Mouse (Mus musculus) midbrain, embryonic 11.5 days (tissue): ENCODE results near the gene Nfkb1. TPM values are rescaled to one million over a fixed set of nuclear protein-coding genes. Genes with fewer than 3 reads are reported as not detected.

Source experiments
- ATAC-seq: fragments of 200-750 bp; cut with Nextera tagmentation; 2 replicates; pipeline ENCODE4 v1.8.0; 2017; ENCODE audit warnings: moderate TSS enrichment, moderate library complexity; ENCODE audit not compliant: low FRiP score
- DNase-seq: peaks from one replicate; pipeline ENCODE4 v3.0.0; 2015; ENCODE audit warnings: low spot score; ENCODE audit errors: missing footprints
- H3K27ac ChIP-seq: fragments of 300-500 bp; sonication (generic); 2 replicates; pipeline ENCODE4 v1.5.1; 2014; ENCODE audit warnings: low read depth, low read length
- H3K27me3 ChIP-seq: fragments of 300-500 bp; sonication (generic); 2 replicates; pipeline ENCODE4 v1.6.1; 2014; ENCODE audit warnings: mild to moderate bottlenecking, low read length, moderate library complexity, mixed read lengths; ENCODE audit not compliant: control insufficient read depth, insufficient read depth
- H3K36me3 ChIP-seq: fragments of 300-500 bp; sonication (generic); 2 replicates; pipeline ENCODE4 v1.6.1; 2014; ENCODE audit warnings: mild to moderate bottlenecking, low read length, moderate library complexity, mixed read lengths; ENCODE audit not compliant: control insufficient read depth, insufficient read depth
- H3K4me1 ChIP-seq: fragments of 300-500 bp; sonication (generic); 2 replicates; pipeline ENCODE4 v1.6.1; 2014; ENCODE audit warnings: low read length; ENCODE audit not compliant: control insufficient read depth, insufficient read depth
- H3K4me2 ChIP-seq: fragments of 300-500 bp; sonication (generic); 2 replicates; pipeline ENCODE4 v1.6.1; 2014; ENCODE audit warnings: mild to moderate bottlenecking, moderate library complexity
- H3K4me3 ChIP-seq: fragments of 300-500 bp; sonication (generic); 2 replicates; pipeline ENCODE4 v1.5.1; 2014; ENCODE audit warnings: low read depth, low read length
- H3K9ac ChIP-seq: fragments of 300-500 bp; sonication (generic); 2 replicates; pipeline ENCODE4 v1.6.1; 2014; ENCODE audit warnings: low read length
- H3K9me3 ChIP-seq: fragments of 300-500 bp; sonication (generic); 2 replicates; pipeline ENCODE4 v1.6.1; 2016; ENCODE audit warnings: low read length; ENCODE audit not compliant: control insufficient read depth
- WGBS: fragments of 180-500 bp; shearing (Covaris S2); extraction: QIAGEN DNeasy Blood & Tissue Kit; methylation state at CpG from one replicate; pipeline ENCODE4 v1.1.7; 2014; 5-methylcytosine and 5-hydroxymethylcytosine counted together
- polyA plus RNA-seq: library from polyadenylated mRNA; unstranded; fragments of >200 nt; fragmentation: Nextera tagmentation; extraction: Ambion mirVana; gene quantifications from 2 replicates; pipeline ENCODE4 v1.2.1, GENCODE M21; 2014

The Nfkb1 gene
- polyA plus RNA-seq: 10.5 and 10.8 TPM in 2 replicates

GRCm38 (mm10) chr3:135691191-135692131, at the start of gene Nfkb1:
Gene Nfkb1, minus strand, starts transcription at chr3:135691547.
- DNase-seq (peak; percentile 96), ATAC-seq (peak; percentile 87)
- Histone ChIP-seq H3K4me2 (peak within 1 kb of the TSS; percentile 81), H3K4me1 (peaks cover 19% of the 10 kb centered on the region), H3K36me3 (no peaks in the 10 kb centered on the region), H3K27ac (peak within 1 kb of the TSS; percentile 80), H3K9me3 (no peaks in the 10 kb centered on the region), H3K27me3 (no peaks in the 10 kb centered on the region), H3K9ac (peak within 1 kb of the TSS; percentile 98), H3K4me3 (peak within 1 kb of the TSS; percentile 88)
- WGBS: under 1% methylated on average over 79 of the region's 102 CpGs

GRCm38 (mm10) chr3:135740711-135741110, 49.4 kb upstream of the Nfkb1 start:
- no peak overlapping the region for H3K4me2 ChIP-seq
- no peaks in the 10 kb centered on the region for H3K4me1 ChIP-seq
- no peaks in the 10 kb centered on the region for H3K27me3 ChIP-seq
- H3K4me3 ChIP-seq: no peak overlapping the region
- H3K9ac ChIP-seq: no peak overlapping the region
- H3K36me3 ChIP-seq: no peaks in the 10 kb centered on the region
- H3K27ac ChIP-seq: no peak overlapping the region
- DNase-seq: no peak
- ATAC-seq: no peak
- WGBS: 92% methylated on average over 8 of the region's 8 CpGs
- H3K9me3 ChIP-seq: no peaks in the 10 kb centered on the region

GRCm38 (mm10) chr3:135734736-135735135, 43.4 kb upstream of the Nfkb1 start:
- ATAC-seq (no peak), DNase-seq (no peak)
- H3K9ac ChIP-seq: no peak overlapping the region
- no peak overlapping the region for H3K4me2 ChIP-seq
- H3K36me3 ChIP-seq: no peaks in the 10 kb centered on the region
- WGBS: 82% methylated on average over 1 of the region's 1 CpGs
- no peaks in the 10 kb centered on the region for H3K27me3 ChIP-seq
- H3K27ac ChIP-seq: no peak overlapping the region
- no peaks in the 10 kb centered on the region for H3K9me3 ChIP-seq
- H3K4me1 ChIP-seq: no peaks in the 10 kb centered on the region
- no peak overlapping the region for H3K4me3 ChIP-seq

- Histone ChIP-seq H3K4me1 (no peaks in the 10 kb centered on the region), H3K9me3 (no peaks in the 10 kb centered on the region), H3K9ac (no peak overlapping the region), H3K27ac (no peak overlapping the region), H3K36me3 (no peaks in the 10 kb centered on the region), H3K4me2 (no peak overlapping the region), H3K27me3 (no peaks in the 10 kb centered on the region), H3K4me3 (no peak overlapping the region)
- DNase-seq: no peak
- 93% methylated on average over 10 of the region's 10 CpGs for WGBS
- no peak for ATAC-seq
Measured at GRCm38 (mm10) chr3:135732747-135733445, 41.5 kb upstream of the Nfkb1 start.

GRCm38 (mm10) chr3:135731292-135732047, 40.1 kb upstream of the Nfkb1 start:
- H3K9ac ChIP-seq: no peak overlapping the region
- peak; percentile 80 for ATAC-seq
- no peaks in the 10 kb centered on the region for H3K4me1 ChIP-seq
- H3K9me3 ChIP-seq: no peaks in the 10 kb centered on the region
- DNase-seq: peak; percentile 99
- H3K4me2 ChIP-seq: no peak overlapping the region
- H3K27ac ChIP-seq: no peak overlapping the region
- no peaks in the 10 kb centered on the region for H3K27me3 ChIP-seq
- H3K36me3 ChIP-seq: no peaks in the 10 kb centered on the region
- H3K4me3 ChIP-seq: no peak overlapping the region
- WGBS: 46% methylated on average over 17 of the region's 17 CpGs

GRCm38 (mm10) chr3:135730790-135731189, 39.4 kb upstream of the Nfkb1 start:
- no peak overlapping the region for H3K9ac ChIP-seq
- H3K9me3 ChIP-seq: no peaks in the 10 kb centered on the region
- H3K27me3 ChIP-seq: no peaks in the 10 kb centered on the region
- no peak overlapping the region for H3K4me2 ChIP-seq
- ATAC-seq (peak; percentile 82), DNase-seq (no peak)
- WGBS: 66% methylated on average over 9 of the region's 9 CpGs
- no peak overlapping the region for H3K4me3 ChIP-seq
- H3K36me3 ChIP-seq: no peaks in the 10 kb centered on the region
- H3K27ac ChIP-seq: no peak overlapping the region
- no peaks in the 10 kb centered on the region for H3K4me1 ChIP-seq

GRCm38 (mm10) chr3:135729575-135729974, 38.2 kb upstream of the Nfkb1 start:
- no peak for DNase-seq
- H3K27ac ChIP-seq: no peak overlapping the region
- no peaks in the 10 kb centered on the region for H3K4me1 ChIP-seq
- H3K36me3 ChIP-seq: no peaks in the 10 kb centered on the region
- 86% methylated on average over 5 of the region's 5 CpGs for WGBS
- H3K9me3 ChIP-seq: no peaks in the 10 kb centered on the region
- H3K4me2 ChIP-seq: no peak overlapping the region
- no peak overlapping the region for H3K4me3 ChIP-seq
- ATAC-seq: no peak
- H3K9ac ChIP-seq: no peak overlapping the region
- H3K27me3 ChIP-seq: no peaks in the 10 kb centered on the region

- WGBS: 77% methylated on average over 6 of the region's 6 CpGs
- H3K9ac ChIP-seq: no peak overlapping the region
- no peaks in the 10 kb centered on the region for H3K36me3 ChIP-seq
- no peak for DNase-seq
- H3K4me2 ChIP-seq: no peak overlapping the region
- no peak overlapping the region for H3K4me3 ChIP-seq
- no peaks in the 10 kb centered on the region for H3K4me1 ChIP-seq
- no peak for ATAC-seq
- H3K27ac ChIP-seq: no peak overlapping the region
- no peaks in the 10 kb centered on the region for H3K27me3 ChIP-seq
- H3K9me3 ChIP-seq: no peaks in the 10 kb centered on the region
Measured at GRCm38 (mm10) chr3:135728900-135729299, 37.6 kb upstream of the Nfkb1 start.
